In the genomic region with DNA sequence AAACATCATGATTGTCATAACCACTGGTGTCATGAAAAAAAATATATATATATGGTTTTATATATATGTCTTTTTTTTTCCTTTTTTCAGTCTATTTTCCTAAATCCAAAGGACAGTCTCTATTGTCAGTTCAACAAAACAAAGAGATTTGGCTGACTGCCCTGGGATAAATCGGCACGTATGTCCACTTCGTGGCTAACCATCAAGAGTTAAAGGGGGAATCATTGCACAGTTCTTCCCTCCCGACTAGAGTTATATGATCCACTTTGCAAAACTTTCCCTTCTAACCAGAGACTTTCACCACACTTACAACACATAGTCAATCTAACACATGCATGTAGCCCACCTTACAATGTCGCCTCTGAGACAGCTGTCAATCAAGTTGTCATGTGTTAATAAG, we compare ENCODE assay signal across 12 mouse cellular contexts.
DNase-seq lines count a peak whose midpoint lies in the region; ATAC-seq and TF ChIP-seq lines count a peak whose summit lies in the region.
"Had no signal": no experiment of that assay in that cellular context is flagged by ENCODE, and none has a peak within 500 bp of the region (broad histone marks: within the 10 kb centered on the region; RNA-seq: fewer than 3 reads in every experiment).

No protein-coding gene starts in this region.

- H3K4me3 ChIP-seq in heart, embryonic 14.5 days (ENCODE audit: control insufficient read depth in 1 of 2, insufficient read depth in 1 of 2, low read depth in 1 of 2, low read length in 2 of 2): no peak overlapping the region
- H3K4me3 ChIP-seq in lung, embryonic 15.5 days: peak overlapping the region; percentile 21; the same call in 1 of the 2 replicates
- H3K4me3 ChIP-seq in forebrain, embryonic 15.5 days: peak overlapping the region; percentile 75
- peak overlapping the region; percentile 69 for H3K4me3 ChIP-seq in midbrain, postnatal 0 days (ENCODE audit: low read depth, low read length)
- H3K4me3 ChIP-seq: limb, embryonic 15.5 days had no signal

- no peak for TF ChIP-seq CTCF in midbrain, postnatal 0 days (IDR thresholded peaks at IDR 0.05)

- WGBS in heart, embryonic 14.5 days: 47% methylated on average over 5 of the region's 5 CpGs
- 36% methylated on average over 5 of the region's 5 CpGs for WGBS in lung, embryonic 15.5 days
- 30% methylated on average over 5 of the region's 5 CpGs for WGBS in forebrain, embryonic 15.5 days
- 52% methylated on average over 5 of the region's 5 CpGs for WGBS in midbrain, postnatal 0 days

- no peaks in the 10 kb centered on the region for H3K27me3 ChIP-seq in heart, embryonic 14.5 days (ENCODE audit: control insufficient read depth, insufficient read depth, low read length)
- H3K27me3 ChIP-seq in lung, embryonic 15.5 days: no peaks in the 10 kb centered on the region
- H3K27me3 ChIP-seq in forebrain, embryonic 15.5 days: no peaks in the 10 kb centered on the region
- H3K27me3 ChIP-seq in midbrain, postnatal 0 days (ENCODE audit: insufficient read depth, low read length): no peaks in the 10 kb centered on the region
- H3K27me3 ChIP-seq: limb, embryonic 15.5 days had no signal

- H3K36me3 ChIP-seq in heart, embryonic 14.5 days (ENCODE audit: control insufficient read depth, insufficient read depth, low read length): peaks cover 50% of the 10 kb centered on the region
- peaks cover 20% of the 10 kb centered on the region for H3K36me3 ChIP-seq in lung, embryonic 15.5 days
- H3K36me3 ChIP-seq in forebrain, embryonic 15.5 days: no peaks in the 10 kb centered on the region
- no peaks in the 10 kb centered on the region for H3K36me3 ChIP-seq in midbrain, postnatal 0 days (ENCODE audit: insufficient read depth, low read length)

- intact Hi-C loops in heart, postnatal 14 days (cut with DNase I): loop anchor here (2.0 kb wide), 1 partner anchor 50 kb away; no protein-coding TSS in a partner anchor

- H3K9me3 ChIP-seq in heart, embryonic 14.5 days (ENCODE audit: control insufficient read depth, low read length): no peaks in the 10 kb centered on the region
- H3K9me3 ChIP-seq in lung, embryonic 15.5 days: no peaks in the 10 kb centered on the region
- no peaks in the 10 kb centered on the region for H3K9me3 ChIP-seq in forebrain, embryonic 15.5 days
- H3K9me3 ChIP-seq in midbrain, postnatal 0 days (ENCODE audit: low read length): no peaks in the 10 kb centered on the region
- H3K9me3 ChIP-seq: limb, embryonic 15.5 days had no signal

- H3K4me2 ChIP-seq in heart, embryonic 14.5 days (ENCODE audit: low read length): peak overlapping the region; percentile 25; the same call in 1 of the 2 replicates
- peak overlapping the region; percentile 52 for H3K4me2 ChIP-seq in lung, embryonic 15.5 days
- H3K4me2 ChIP-seq in forebrain, embryonic 15.5 days (replicated peaks): peak overlapping the region; percentile 48
- H3K4me2 ChIP-seq in midbrain, postnatal 0 days (ENCODE audit: low read depth, low read length, poor library complexity, severe bottlenecking): peak overlapping the region; percentile 40
- H3K4me2 ChIP-seq: limb, embryonic 15.5 days had no signal

- no peak for DNase-seq in heart, postnatal 14 days
- no peak for DNase-seq in lung, postnatal 14 days
- DNase-seq in midbrain, postnatal 0 days (ENCODE audit: low spot score): peak; percentile 47
- no peak for DNase-seq in embryo, embryonic 9.5 days (ENCODE audit: extremely low spot score)
- DNase-seq: kidney, adult 11 months; kidney, postnatal 36 days; thymus, postnatal 4 days had no signal

- peaks cover 28 to 77% of the 10 kb centered on the region in 2 experiments for H3K4me1 ChIP-seq in heart, embryonic 14.5 days (ENCODE audit: control insufficient read depth in 2 of 2, insufficient read depth in 2 of 2, low read length in 2 of 2)
- peaks cover 81% of the 10 kb centered on the region for H3K4me1 ChIP-seq in lung, embryonic 15.5 days
- H3K4me1 ChIP-seq in forebrain, embryonic 15.5 days: peaks cover 30% of the 10 kb centered on the region
- H3K4me1 ChIP-seq in midbrain, postnatal 0 days (ENCODE audit: insufficient read depth, low read length): no peaks in the 10 kb centered on the region

- H3K27ac ChIP-seq in heart, embryonic 14.5 days (replicated peaks in 1 of 2; ENCODE audit: control insufficient read depth in 1 of 2, insufficient read depth in 1 of 2, low read depth in 2 of 2, low read length in 2 of 2): no peak overlapping the region
- H3K27ac ChIP-seq in lung, embryonic 15.5 days: no peak overlapping the region
- peak overlapping the region; percentile 93 for H3K27ac ChIP-seq in forebrain, embryonic 15.5 days (replicated peaks)
- H3K27ac ChIP-seq in midbrain, postnatal 0 days (ENCODE audit: low read depth, low read length): no peak overlapping the region
- H3K27ac ChIP-seq: limb, embryonic 15.5 days; macrophage had no signal

- ATAC-seq in heart, embryonic 14.5 days (ENCODE audit: insufficient number of reproducible peaks, insufficient read depth, low FRiP score, low read depth): no peak
- no peak for ATAC-seq in lung, embryonic 15.5 days (ENCODE audit: borderline replicate concordance, extremely low read depth, low FRiP score, low TSS enrichment)
- ATAC-seq in forebrain, embryonic 15.5 days (replicated peaks): no peak
- ATAC-seq in midbrain, postnatal 0 days (ENCODE audit: low FRiP score): no peak

- H3K9ac ChIP-seq in heart, embryonic 14.5 days (ENCODE audit: low read length): no peak overlapping the region
- no peak overlapping the region for H3K9ac ChIP-seq in lung, embryonic 15.5 days
- H3K9ac ChIP-seq in forebrain, embryonic 15.5 days (replicated peaks): peak overlapping the region; percentile 52
- no peak overlapping the region for H3K9ac ChIP-seq in midbrain, postnatal 0 days (replicated peaks; ENCODE audit: low read length, poor library complexity, severe bottlenecking)
- H3K9ac ChIP-seq: limb, embryonic 15.5 days had no signal

Comparison
In these comparisons a context has a peak if more than half of its experiments do, and no peak if none do; other contexts are left out.
1. H3K4me3 ChIP-seq: peak in lung, embryonic 15.5 days (single experiment), forebrain, embryonic 15.5 days (single experiment) and midbrain, postnatal 0 days (single experiment); none in heart, embryonic 14.5 days (0 of 2).
2. Peak in every context shown above with its lines, with median percentiles within 50 percentile points of each other: H3K4me2 ChIP-seq.